Mouse (Mus musculus): ENCODE data around the gene Cplx1.
"Not testable (repeated sequence)": the region's sequence is repeated elsewhere in the genome, so short reads cannot be mapped to it uniquely, and the experiment has no call there.

Gene Cplx1

GRCm38 (mm10) chr5:108516655-108517054 is 33.2 kb downstream of the Cplx1 start:
- ATAC-seq (ENCODE audit: low TSS enrichment) = no peak

DNA sequence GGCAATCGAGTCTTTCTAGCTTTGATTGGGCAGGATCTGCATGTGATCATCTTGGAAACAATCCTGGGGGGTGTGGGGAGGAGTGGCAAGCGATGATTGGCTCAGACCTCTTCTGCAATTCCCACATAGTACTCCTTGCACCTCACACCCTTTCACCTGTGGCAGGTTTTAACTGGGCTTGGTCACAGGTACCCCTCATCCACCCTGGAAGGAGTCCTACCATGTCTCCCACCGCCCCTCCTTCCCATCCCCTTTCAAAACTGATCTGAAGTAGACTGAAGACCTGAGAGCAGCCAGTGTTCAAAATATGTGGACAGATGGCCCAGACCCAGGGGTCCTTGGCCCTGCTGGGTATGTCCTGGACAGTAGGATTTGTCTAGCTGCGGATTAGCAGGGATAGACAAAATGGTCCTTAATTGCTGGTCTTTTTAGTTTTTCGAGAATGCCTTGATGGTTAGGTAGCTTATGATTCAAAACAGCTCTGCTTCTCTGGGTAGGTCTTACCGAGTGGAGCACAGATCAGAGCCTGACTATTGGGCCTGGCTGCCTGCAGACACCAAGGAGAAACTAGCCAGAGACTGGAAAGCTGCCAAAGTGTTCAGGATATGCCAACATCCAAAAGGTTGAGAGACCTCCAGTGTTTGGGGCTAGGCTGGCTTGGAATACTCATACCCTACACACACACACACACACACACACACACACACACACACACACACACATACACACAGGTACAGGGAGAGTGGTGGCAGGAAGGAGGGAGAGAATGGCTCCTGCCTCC is 34.1 kb downstream of the Cplx1 start:
- ATAC-seq (ENCODE audit: low TSS enrichment) = no peak

DNA sequence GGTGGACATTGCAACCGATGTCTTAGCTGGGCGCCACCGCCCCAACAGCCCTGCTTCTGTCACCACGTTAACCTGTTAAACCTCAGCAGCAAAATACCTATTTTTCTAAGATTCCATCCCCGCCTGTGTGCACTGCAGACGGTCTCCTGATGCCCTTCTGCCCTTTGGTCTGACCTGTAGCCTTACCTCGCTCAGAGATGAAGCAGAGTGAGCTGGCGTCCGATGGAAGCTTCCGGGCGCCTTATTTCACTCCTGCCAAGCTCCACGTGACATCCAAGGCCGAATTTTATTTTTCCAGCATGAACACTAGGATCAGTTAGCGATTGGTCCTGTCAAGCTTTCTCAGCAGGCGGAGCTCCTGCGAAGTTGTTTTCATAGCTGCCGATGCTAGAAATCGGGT is 47.5 kb downstream of the Cplx1 start:
- ATAC-seq (ENCODE audit: low TSS enrichment) = no peak

- ATAC-seq (ENCODE audit: low TSS enrichment) = no peak
These were observed 48.3 kb downstream of the Cplx1 start for GRCm38 (mm10) chr5:108501573-108501972.

DNA sequence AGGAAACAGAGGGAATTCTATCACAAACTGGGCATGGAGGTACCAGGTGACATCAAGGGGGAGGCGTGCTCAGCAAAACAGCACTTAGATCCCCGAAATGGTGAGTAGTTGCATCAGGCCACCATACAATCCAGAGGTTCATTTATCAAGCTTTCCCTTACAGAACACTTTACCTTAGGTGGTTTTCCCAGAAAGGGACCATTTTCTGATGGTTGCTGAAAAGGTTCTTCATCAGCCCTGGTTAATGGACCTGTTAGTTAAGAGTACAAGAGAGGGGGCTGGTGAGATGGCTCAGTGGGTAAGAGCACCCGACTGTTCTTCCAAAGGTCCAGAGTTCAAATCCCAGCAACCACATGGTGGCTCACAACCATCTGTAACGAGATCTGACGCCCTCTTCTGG is 63.7 kb downstream of the Cplx1 start:
- not testable (repeated sequence) for ATAC-seq (ENCODE audit: low TSS enrichment)

- no peak for ATAC-seq (ENCODE audit: low TSS enrichment)
These were observed 64.6 kb downstream of the Cplx1 start for GRCm38 (mm10) chr5:108485239-108485638.

DNA sequence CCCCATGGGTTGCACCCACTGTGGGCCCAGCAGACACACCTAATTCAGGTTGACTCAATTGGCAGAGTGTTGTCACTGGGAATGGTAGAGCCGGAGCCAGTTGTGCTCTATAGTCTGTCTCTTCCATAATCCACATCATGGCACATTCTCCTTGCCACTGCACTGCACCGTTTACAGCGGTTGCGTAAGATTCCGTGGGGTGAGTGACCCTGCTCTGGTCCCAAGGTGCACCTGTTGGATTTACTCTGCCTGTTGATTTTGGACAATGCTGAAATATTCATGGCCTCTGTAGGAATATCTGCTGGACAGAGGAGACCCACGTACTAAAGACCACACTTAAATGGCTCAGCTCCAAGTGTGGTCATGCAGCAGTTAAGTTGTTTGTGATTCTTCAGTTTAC is 66.8 kb downstream of the Cplx1 start:
- no peak for ATAC-seq (ENCODE audit: low TSS enrichment)

DNA sequence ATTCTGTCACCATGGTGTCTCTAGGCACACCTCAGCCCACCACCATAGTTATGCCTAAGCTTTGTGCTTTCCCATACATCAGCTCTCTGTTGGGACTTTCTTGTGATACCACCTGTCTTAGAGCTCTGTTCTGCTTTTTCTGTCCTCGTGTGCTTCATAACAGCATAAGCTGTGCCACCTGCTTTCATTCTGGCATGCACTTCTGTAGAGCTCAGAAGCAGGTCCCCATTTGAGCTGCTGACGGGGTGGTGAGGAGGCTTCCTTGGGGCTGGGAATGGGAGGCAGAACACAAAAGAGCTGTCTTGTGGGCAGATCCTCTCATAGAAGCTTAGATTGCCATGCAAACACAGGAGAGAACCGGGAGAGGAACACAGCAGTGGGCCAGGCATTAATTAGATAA is 73.8 kb downstream of the Cplx1 start:
- peak; percentile 86 for ATAC-seq (ENCODE audit: low TSS enrichment)

DNA sequence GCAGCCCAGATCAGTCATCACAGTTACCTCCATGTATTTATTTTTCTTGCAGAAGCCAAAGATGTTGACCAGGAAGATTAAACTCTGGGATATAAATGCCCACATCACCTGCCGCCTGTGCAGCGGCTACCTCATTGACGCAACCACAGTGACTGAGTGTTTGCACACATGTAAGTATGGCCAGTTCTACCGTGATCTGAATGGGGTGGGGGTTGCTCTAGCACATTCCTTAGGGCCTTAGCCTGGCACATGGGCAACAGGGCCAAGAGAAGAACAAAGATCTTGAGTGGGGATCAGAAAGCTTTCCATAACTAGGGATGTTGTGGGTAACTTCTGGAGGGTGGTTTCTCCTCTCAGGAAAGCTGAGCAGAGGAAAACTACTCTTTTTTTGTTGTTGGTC is 76.1 kb downstream of the Cplx1 start:
- no peak for ATAC-seq (ENCODE audit: low TSS enrichment)

DNA sequence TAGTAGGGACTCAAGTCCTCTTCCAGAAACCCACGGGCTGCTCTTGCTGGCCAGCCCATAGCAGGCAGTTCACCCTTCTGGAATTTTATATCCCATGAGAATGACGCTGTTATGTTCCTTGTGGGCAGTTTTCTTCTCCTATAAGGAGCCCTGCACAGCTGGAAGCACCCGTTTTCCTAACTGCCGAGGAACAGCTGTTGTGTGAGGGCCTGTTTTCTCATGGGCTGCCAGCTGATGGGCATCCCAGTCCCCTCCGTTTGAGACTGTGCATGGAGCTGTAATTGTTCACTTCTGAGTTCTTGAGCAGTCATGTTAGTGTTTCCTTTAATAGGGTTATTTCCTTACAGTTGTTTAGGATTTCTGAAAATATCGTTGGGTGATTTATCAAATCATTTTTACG is 80.2 kb downstream of the Cplx1 start:
- ATAC-seq (ENCODE audit: low TSS enrichment) = no peak
